Mouse (Mus musculus) mouse trophoblast stem cell (cell line): ENCODE measurements around the gene Hes5.

Experiments used
- in situ Hi-C, 2 experiments: fragments of 300-500 bp; cut with MseI, MboI; formaldehyde crosslinking; loops; 2 replicates in 1 of 2; 3 replicates in 1 of 2; pipeline ENCODE4 v1.15.1; 2025

Gene Hes5

GRCm38 (mm10) chr4:154964581-154965235 lies 4.0 kb downstream of the Hes5 start:
- in situ Hi-C loops, result loop anchor here in 1 of 2 experiments (5.0 kb wide), 1 partner anchor 103 kb away; the partner anchor contains the start of gene Pex10

GRCm38 (mm10) chr4:154965856-154966255 lies 5.1 kb downstream of the Hes5 start:
- in situ Hi-C loops, result loop anchor here in 1 of 2 experiments (5.0 kb wide), 1 partner anchor 101 kb away; the partner anchor contains the start of gene Pex10

- in situ Hi-C loops, result loop anchor here in 1 of 2 experiments (5.0 kb wide), 1 partner anchor 100 kb away; the partner anchor contains the start of gene Pex10
These were observed 6.5 kb downstream of the Hes5 start for GRCm38 (mm10) chr4:154967173-154967572.

GRCm38 (mm10) chr4:154972546-154972945 lies 11.8 kb downstream of the Hes5 start:
- in situ Hi-C loops, result no loop called here

- in situ Hi-C loops, result no loop called here
These were observed 13.5 kb downstream of the Hes5 start for GRCm38 (mm10) chr4:154974163-154974611.

- in situ Hi-C loops, result no loop called here
These were observed 19.4 kb downstream of the Hes5 start for GRCm38 (mm10) chr4:154980110-154980509.

- in situ Hi-C loops, result no loop called here
These were observed 20.4 kb downstream of the Hes5 start for GRCm38 (mm10) chr4:154981076-154981475.

- in situ Hi-C loops, result no loop called here
These were observed 20.8 kb downstream of the Hes5 start for GRCm38 (mm10) chr4:154981530-154981929.

GRCm38 (mm10) chr4:154982247-154983120 lies 21.8 kb downstream of the Hes5 start:
- in situ Hi-C loops, result no loop called here

GRCm38 (mm10) chr4:154983767-154984166 lies 23.0 kb downstream of the Hes5 start:
- in situ Hi-C loops, result no loop called here

GRCm38 (mm10) chr4:154985151-154985777 lies 24.5 kb downstream of the Hes5 start:
- in situ Hi-C loops, result no loop called here

GRCm38 (mm10) chr4:154986096-154986495 lies 25.4 kb downstream of the Hes5 start:
- in situ Hi-C loops, result no loop called here

GRCm38 (mm10) chr4:154986750-154987149 lies 26.0 kb downstream of the Hes5 start:
- in situ Hi-C loops, result no loop called here

GRCm38 (mm10) chr4:154994876-154995275 lies 34.2 kb downstream of the Hes5 start:
- in situ Hi-C loops, result no loop called here

GRCm38 (mm10) chr4:154996572-154997154 lies 35.9 kb downstream of the Hes5 start:
- in situ Hi-C loops, result no loop called here

- in situ Hi-C loops, result no loop called here
These were observed 38.7 kb downstream of the Hes5 start for GRCm38 (mm10) chr4:154999379-154999778.

- in situ Hi-C loops, result no loop called here
These were observed 44.6 kb downstream of the Hes5 start for GRCm38 (mm10) chr4:155005278-155005677.

- in situ Hi-C loops, result no loop called here
These were observed 45.6 kb downstream of the Hes5 start for GRCm38 (mm10) chr4:155006296-155006695.

GRCm38 (mm10) chr4:155007641-155008040 lies 46.9 kb downstream of the Hes5 start:
- in situ Hi-C loops, result no loop called here

- in situ Hi-C loops, result no loop called here
These were observed 47.4 kb downstream of the Hes5 start for GRCm38 (mm10) chr4:155008075-155008474.

GRCm38 (mm10) chr4:155009216-155009615 lies 48.5 kb downstream of the Hes5 start:
- in situ Hi-C loops, result no loop called here

GRCm38 (mm10) chr4:155010870-155011269 lies 50.1 kb downstream of the Hes5 start:
- in situ Hi-C loops, result no loop called here
